Mouse (Mus musculus): ENCODE results near the gene Olfr791. TPM values are rescaled to one million over a fixed set of nuclear protein-coding genes. Genes with fewer than 3 reads are reported as not detected.

Olfr791 gene
- not detected in 2 replicates for polyA plus RNA-seq (2012; ENCODE audit: insufficient read depth, insufficient read length, missing spikeins)

GRCm38 (mm10) chr10:129521492-129521891, at the start of gene Olfr791:
Gene Olfr791 (plus strand): TSS chr10:129521792.
- H3K4me1 ChIP-seq (ENCODE audit: control insufficient read depth, insufficient read depth, insufficient read length, low read length) = no peaks in the 10 kb centered on the region
- H3K27ac ChIP-seq (replicated peaks; ENCODE audit: low read depth, low read length) = no peak within 1 kb of the TSS
- no peak within 1 kb of the TSS for H3K4me3 ChIP-seq (ENCODE audit: insufficient read depth, low read depth, low read length)

GRCm38 (mm10) chr10:129473256-129473655, 48.3 kb upstream of the Olfr791 start:
- H3K4me1 ChIP-seq (ENCODE audit: control insufficient read depth, insufficient read depth, insufficient read length, low read length) = no peaks in the 10 kb centered on the region
- H3K4me3 ChIP-seq (ENCODE audit: insufficient read depth, low read depth, low read length) = no peak overlapping the region

DNA sequence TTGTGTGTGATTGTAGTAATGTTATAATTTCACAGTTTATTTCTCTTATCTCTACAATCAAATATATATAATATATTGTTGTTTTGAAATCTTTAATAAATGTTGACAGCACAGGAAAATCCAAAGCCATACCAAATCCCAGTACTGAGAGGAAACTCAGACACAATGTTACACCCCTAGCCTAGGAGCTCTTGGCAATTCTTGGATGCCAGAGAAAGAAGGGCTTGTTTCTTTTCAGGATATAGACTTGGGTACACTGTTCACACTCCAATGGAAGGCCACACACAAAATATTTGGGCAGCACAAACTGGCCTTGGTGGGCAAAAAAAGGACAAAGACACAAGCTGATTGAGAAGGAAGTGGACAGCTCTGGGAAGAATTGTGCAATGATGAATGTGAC, 47.9 kb upstream of the Olfr791 start:
- Histone ChIP-seq H3K27ac (replicated peaks; ENCODE audit: low read depth, low read length) (no peak overlapping the region), H3K4me3 (ENCODE audit: insufficient read depth, low read depth, low read length) (no peak overlapping the region), H3K4me1 (ENCODE audit: control insufficient read depth, insufficient read depth, insufficient read length, low read length) (no peaks in the 10 kb centered on the region)

More at GRCm38 (mm10) chr10:129473256-129473655, 48.3 kb upstream of the Olfr791 start:
- no peak overlapping the region for H3K27ac ChIP-seq (replicated peaks; ENCODE audit: low read depth, low read length)

DNA sequence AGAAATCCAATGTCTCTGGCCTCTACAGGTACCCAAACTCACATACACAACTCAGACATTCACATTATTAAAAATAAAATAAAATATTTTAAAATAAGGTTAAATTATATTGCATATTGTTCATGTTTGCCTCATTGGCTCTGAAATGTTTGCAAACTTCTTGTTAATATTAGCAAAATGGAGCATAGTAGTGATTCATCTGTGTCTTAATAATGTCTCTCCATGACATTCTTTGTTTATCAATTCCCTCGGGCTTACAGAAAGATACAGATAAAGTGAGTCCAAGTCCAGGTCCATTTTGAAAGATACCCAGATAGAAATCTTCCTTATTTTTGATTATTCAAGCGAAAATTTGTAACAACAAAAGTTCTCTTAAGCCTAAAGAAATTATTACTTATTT, 37.1 kb upstream of the Olfr791 start, which contains the start of gene Olfr789:
Olfr789 (plus strand) TSS at position 301 of the 400 bp plus-strand sequence.
- no peaks in the 10 kb centered on the region for H3K4me1 ChIP-seq (ENCODE audit: control insufficient read depth, insufficient read depth, insufficient read length, low read length)
- no peak within 1 kb of the TSS for H3K4me3 ChIP-seq (ENCODE audit: insufficient read depth, low read depth, low read length)
- H3K27ac ChIP-seq (replicated peaks; ENCODE audit: low read depth, low read length) = no peak within 1 kb of the TSS

DNA sequence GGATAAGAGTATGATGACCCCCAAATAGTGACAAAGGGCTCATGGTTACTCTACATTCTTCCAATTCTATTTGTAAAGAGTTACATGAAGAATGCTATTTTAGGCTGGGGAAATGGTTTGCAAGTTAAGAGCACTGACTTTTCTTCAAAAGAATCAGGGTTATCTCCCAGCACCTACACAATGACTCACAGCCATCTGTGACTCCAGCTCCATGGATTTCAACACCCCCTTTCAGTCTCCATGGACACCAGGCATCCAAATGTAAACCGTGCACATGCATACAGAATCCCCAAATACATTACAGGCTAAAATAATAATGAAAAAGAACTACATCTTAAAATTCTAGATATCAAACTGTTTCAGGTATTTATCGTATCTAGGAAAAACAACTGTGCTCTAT, 31.5 kb upstream of the Olfr791 start:
- H3K27ac ChIP-seq (replicated peaks; ENCODE audit: low read depth, low read length) = no peak overlapping the region

DNA sequence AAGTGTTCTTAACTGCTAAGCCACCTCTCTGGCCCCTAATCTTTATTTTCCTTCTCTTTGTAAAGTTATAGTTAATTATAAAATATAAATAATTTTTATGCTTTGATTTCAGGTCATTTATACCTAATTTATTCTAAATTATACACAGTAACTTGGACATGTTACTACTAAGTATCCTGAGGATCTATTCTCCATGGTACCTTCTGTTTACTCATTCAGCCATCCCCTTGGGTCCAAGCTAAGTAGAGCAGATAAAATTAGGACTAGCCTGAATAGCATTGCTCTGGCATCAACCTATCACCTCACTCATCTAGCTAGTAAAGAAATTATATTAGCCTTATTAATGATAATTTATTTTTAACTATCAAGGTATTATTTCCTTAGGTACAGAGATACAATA, 23.4 kb upstream of the Olfr791 start, which contains the start of gene Olfr790:
Olfr790 (plus strand) TSS at position 301 of the 400 bp plus-strand sequence.
- no peak within 1 kb of the TSS for H3K27ac ChIP-seq (replicated peaks; ENCODE audit: low read depth, low read length)
- H3K4me3 ChIP-seq (ENCODE audit: insufficient read depth, low read depth, low read length) = no peak within 1 kb of the TSS
- H3K4me1 ChIP-seq (ENCODE audit: control insufficient read depth, insufficient read depth, insufficient read length, low read length) = no peaks in the 10 kb centered on the region

More for the DNA sequence above, 31.5 kb upstream of the Olfr791 start:
- Histone ChIP-seq H3K4me3 (ENCODE audit: insufficient read depth, low read depth, low read length) (no peak overlapping the region), H3K4me1 (ENCODE audit: control insufficient read depth, insufficient read depth, insufficient read length, low read length) (no peaks in the 10 kb centered on the region)

DNA sequence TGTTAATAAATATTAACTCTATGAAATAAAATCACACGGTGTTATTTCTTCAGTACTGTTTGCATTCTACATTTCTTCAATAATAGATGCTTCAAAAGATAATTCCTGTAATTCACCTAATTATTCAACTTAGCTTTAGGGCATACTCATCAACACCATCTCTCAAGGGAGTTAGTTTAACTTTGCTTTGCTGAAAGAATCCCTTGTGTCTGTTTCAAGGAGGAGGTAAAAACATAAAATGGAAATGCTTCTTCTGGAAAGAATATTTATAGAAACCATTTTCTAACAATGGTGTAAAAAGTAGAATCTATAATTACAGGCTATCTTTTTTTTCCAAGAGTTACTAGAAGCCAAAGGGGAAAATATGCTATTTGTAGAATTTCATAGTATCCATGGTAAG, 17.3 kb downstream of the Olfr791 start, which contains the start of gene Olfr792:
Olfr792 (plus strand) TSS at position 301 of the 400 bp plus-strand sequence.
- Histone ChIP-seq H3K4me3 (ENCODE audit: insufficient read depth, low read depth, low read length) (no peak within 1 kb of the TSS), H3K27ac (replicated peaks; ENCODE audit: low read depth, low read length) (no peak within 1 kb of the TSS), H3K4me1 (ENCODE audit: control insufficient read depth, insufficient read depth, insufficient read length, low read length) (no peaks in the 10 kb centered on the region)

- Histone ChIP-seq H3K27ac (replicated peaks; ENCODE audit: low read depth, low read length) (no peak overlapping the region), H3K4me1 (ENCODE audit: control insufficient read depth, insufficient read depth, insufficient read length, low read length) (no peaks in the 10 kb centered on the region), H3K4me3 (ENCODE audit: insufficient read depth, low read depth, low read length) (no peak overlapping the region)
Observed at GRCm38 (mm10) chr10:129549354-129549753, 27.8 kb downstream of the Olfr791 start.

DNA sequence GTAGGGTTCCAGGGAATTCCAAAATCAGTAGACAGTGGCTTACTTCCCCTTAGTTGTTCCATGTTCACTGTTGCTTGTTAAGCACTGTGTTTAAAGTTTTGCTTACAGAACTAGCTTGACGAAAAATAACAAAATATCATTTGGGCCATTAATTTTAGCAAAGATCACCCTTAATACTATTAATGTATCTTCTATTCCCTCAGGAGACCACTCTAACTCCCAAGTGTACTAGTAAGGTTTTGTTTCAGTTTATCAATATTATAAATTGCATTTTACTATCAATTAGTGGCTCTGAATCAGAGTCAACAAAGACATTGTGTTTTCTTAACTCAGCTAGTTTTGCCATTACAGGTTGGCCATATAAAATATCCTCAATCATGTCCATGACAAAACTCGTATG, 45.8 kb downstream of the Olfr791 start, which contains the start of gene Olfr794:
Olfr794 (plus strand) TSS at position 301 of the 400 bp plus-strand sequence.
- no peak within 1 kb of the TSS for H3K27ac ChIP-seq (replicated peaks; ENCODE audit: low read depth, low read length)
- no peaks in the 10 kb centered on the region for H3K4me1 ChIP-seq (ENCODE audit: control insufficient read depth, insufficient read depth, insufficient read length, low read length)
- no peak within 1 kb of the TSS for H3K4me3 ChIP-seq (ENCODE audit: insufficient read depth, low read depth, low read length)

DNA sequence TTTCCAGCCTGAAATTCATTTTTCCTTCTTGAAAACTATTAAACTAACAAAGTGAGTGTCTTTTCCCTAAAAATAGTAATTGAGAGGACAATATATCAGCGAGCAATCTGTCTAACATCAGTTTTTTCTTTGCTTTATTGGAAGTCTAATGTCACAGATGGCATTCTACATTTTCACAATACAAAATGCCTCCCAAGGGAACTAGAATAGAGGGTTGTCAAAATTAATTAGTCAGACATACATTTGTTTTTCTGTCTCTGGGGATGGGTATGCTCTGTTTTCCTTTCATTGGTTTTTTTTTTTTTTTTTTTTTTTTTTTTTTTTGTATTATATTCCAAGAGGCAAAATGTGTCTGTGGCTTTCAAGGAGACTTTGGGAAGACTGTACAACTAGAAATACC, 55.5 kb downstream of the Olfr791 start:
- Histone ChIP-seq H3K27ac (replicated peaks; ENCODE audit: low read depth, low read length) (no peak overlapping the region), H3K4me3 (ENCODE audit: insufficient read depth, low read depth, low read length) (no peak overlapping the region), H3K4me1 (ENCODE audit: control insufficient read depth, insufficient read depth, insufficient read length, low read length) (no peaks in the 10 kb centered on the region)

Other genes with a start within 250 kb of the Olfr791 start
- gene Olfr780, start 203.7 kb upstream of the Olfr791 start, polyA plus RNA-seq (2012; ENCODE audit: insufficient read depth, insufficient read length, missing spikeins) = not detected in 2 replicates
- gene Olfr781, start 192.9 kb upstream of the Olfr791 start, polyA plus RNA-seq (2012; ENCODE audit: insufficient read depth, insufficient read length, missing spikeins) = not detected in 2 replicates
- not detected in 2 replicates for gene Olfr782, start 172.9 kb upstream of the Olfr791 start, polyA plus RNA-seq (2012; ENCODE audit: insufficient read depth, insufficient read length, missing spikeins)
- gene Olfr784, start 137.7 kb upstream of the Olfr791 start, polyA plus RNA-seq (2012; ENCODE audit: insufficient read depth, insufficient read length, missing spikeins) = not detected in 2 replicates
- not detected in 2 replicates for gene Olfr785, start 116.4 kb upstream of the Olfr791 start, polyA plus RNA-seq (2012; ENCODE audit: insufficient read depth, insufficient read length, missing spikeins)
- not detected in 2 replicates for gene Olfr786, start 94.5 kb upstream of the Olfr791 start, polyA plus RNA-seq (2012; ENCODE audit: insufficient read depth, insufficient read length, missing spikeins)
- not detected in 2 replicates for gene Olfr787, start 59.9 kb upstream of the Olfr791 start, polyA plus RNA-seq (2012; ENCODE audit: insufficient read depth, insufficient read length, missing spikeins)
- not detected in 2 replicates for gene Olfr788, start 50.8 kb upstream of the Olfr791 start, polyA plus RNA-seq (2012; ENCODE audit: insufficient read depth, insufficient read length, missing spikeins)
- not detected in 2 replicates for gene Olfr789, start 37.0 kb upstream of the Olfr791 start, polyA plus RNA-seq (2012; ENCODE audit: insufficient read depth, insufficient read length, missing spikeins)
- gene Olfr790, start 23.3 kb upstream of the Olfr791 start, polyA plus RNA-seq (2012; ENCODE audit: insufficient read depth, insufficient read length, missing spikeins) = not detected in 2 replicates
- gene Olfr792, start 17.4 kb downstream of the Olfr791 start, polyA plus RNA-seq (2012; ENCODE audit: insufficient read depth, insufficient read length, missing spikeins) = not detected in 2 replicates
- not detected in 2 replicates for gene Olfr794, start 45.9 kb downstream of the Olfr791 start, polyA plus RNA-seq (2012; ENCODE audit: insufficient read depth, insufficient read length, missing spikeins)
- gene Olfr796, start 90.8 kb downstream of the Olfr791 start, polyA plus RNA-seq (2012; ENCODE audit: insufficient read depth, insufficient read length, missing spikeins) = not detected in 2 replicates
- not detected in 2 replicates for gene Olfr798, start 106.1 kb downstream of the Olfr791 start, polyA plus RNA-seq (2012; ENCODE audit: insufficient read depth, insufficient read length, missing spikeins)
- gene Olfr799, start 115.7 kb downstream of the Olfr791 start, polyA plus RNA-seq (2012; ENCODE audit: insufficient read depth, insufficient read length, missing spikeins) = not detected in 2 replicates
- gene Olfr800, start 135.9 kb downstream of the Olfr791 start, polyA plus RNA-seq (2012; ENCODE audit: insufficient read depth, insufficient read length, missing spikeins) = not detected in 2 replicates
- not detected in 2 replicates for gene Olfr801, start 152.1 kb downstream of the Olfr791 start, polyA plus RNA-seq (2012; ENCODE audit: insufficient read depth, insufficient read length, missing spikeins)
- not detected in 2 replicates for gene Olfr802, start 166.4 kb downstream of the Olfr791 start, polyA plus RNA-seq (2012; ENCODE audit: insufficient read depth, insufficient read length, missing spikeins)
- not detected in 2 replicates for gene Olfr803, start 172.5 kb downstream of the Olfr791 start, polyA plus RNA-seq (2012; ENCODE audit: insufficient read depth, insufficient read length, missing spikeins)
- gene Olfr804, start 181.4 kb downstream of the Olfr791 start, polyA plus RNA-seq (2012; ENCODE audit: insufficient read depth, insufficient read length, missing spikeins) = not detected in 2 replicates
- not detected in 2 replicates for gene Olfr805, start 207.6 kb downstream of the Olfr791 start, polyA plus RNA-seq (2012; ENCODE audit: insufficient read depth, insufficient read length, missing spikeins)
- not detected in 2 replicates for gene Olfr806, start 220.1 kb downstream of the Olfr791 start, polyA plus RNA-seq (2012; ENCODE audit: insufficient read depth, insufficient read length, missing spikeins)
- gene Olfr807, start 236.0 kb downstream of the Olfr791 start, polyA plus RNA-seq (2012; ENCODE audit: insufficient read depth, insufficient read length, missing spikeins) = not detected in 2 replicates
- gene Olfr808, start 243.7 kb downstream of the Olfr791 start, polyA plus RNA-seq (2012; ENCODE audit: insufficient read depth, insufficient read length, missing spikeins) = not detected in 2 replicates